Mouse (Mus musculus) T-helper 1 cell (primary cell): Measurements from ENCODE around the gene Rhobtb1.

ENCODE experiments used
- in situ Hi-C: fragments of 300-600 bp; cut with MboI, MseI; formaldehyde crosslinking; loops from one replicate; pipeline ENCODE4 v1.15.1; 2025; ENCODE audit warnings: high pct_unique_total_duplicates

Rhobtb1 gene

GRCm38 (mm10) chr10:69163216-69163615, 12.0 kb downstream of the Rhobtb1 start:
- in situ Hi-C loops: no loop called here

- in situ Hi-C loops: no loop called here
Observed at GRCm38 (mm10) chr10:69165125-69165524, 13.9 kb downstream of the Rhobtb1 start.

- in situ Hi-C loops: no loop called here
Observed at GRCm38 (mm10) chr10:69165847-69166246, 14.6 kb downstream of the Rhobtb1 start.

- in situ Hi-C loops: no loop called here
Observed at GRCm38 (mm10) chr10:69166514-69166913, 15.3 kb downstream of the Rhobtb1 start.

- in situ Hi-C loops: no loop called here
Observed at GRCm38 (mm10) chr10:69172412-69172811, 21.2 kb downstream of the Rhobtb1 start.

- in situ Hi-C loops: no loop called here
Observed at GRCm38 (mm10) chr10:69176116-69176515, 24.9 kb downstream of the Rhobtb1 start.

GRCm38 (mm10) chr10:69179341-69179740, 28.1 kb downstream of the Rhobtb1 start:
- in situ Hi-C loops: no loop called here

- in situ Hi-C loops: no loop called here
Observed at GRCm38 (mm10) chr10:69180997-69181396, 29.8 kb downstream of the Rhobtb1 start.

- in situ Hi-C loops: no loop called here
Observed at GRCm38 (mm10) chr10:69184903-69185302, 33.7 kb downstream of the Rhobtb1 start.

- in situ Hi-C loops: no loop called here
Observed at GRCm38 (mm10) chr10:69185431-69185830, 34.2 kb downstream of the Rhobtb1 start.

GRCm38 (mm10) chr10:69185894-69186893, 35.0 kb downstream of the Rhobtb1 start:
- in situ Hi-C loops: no loop called here

- in situ Hi-C loops: no loop called here
Observed at GRCm38 (mm10) chr10:69187773-69188443, 36.7 kb downstream of the Rhobtb1 start.

- in situ Hi-C loops: no loop called here
Observed at GRCm38 (mm10) chr10:69190434-69191160, 39.4 kb downstream of the Rhobtb1 start.

GRCm38 (mm10) chr10:69192266-69192665, 41.0 kb downstream of the Rhobtb1 start:
- in situ Hi-C loops: no loop called here

GRCm38 (mm10) chr10:69193721-69194120, 42.5 kb downstream of the Rhobtb1 start:
- in situ Hi-C loops: no loop called here

- in situ Hi-C loops: no loop called here
Observed at GRCm38 (mm10) chr10:69204677-69205400, 53.6 kb downstream of the Rhobtb1 start.

GRCm38 (mm10) chr10:69206081-69206480, 54.8 kb downstream of the Rhobtb1 start:
- in situ Hi-C loops: no loop called here

GRCm38 (mm10) chr10:69207481-69207880, 56.2 kb downstream of the Rhobtb1 start:
- in situ Hi-C loops: no loop called here

- in situ Hi-C loops: no loop called here
Observed at GRCm38 (mm10) chr10:69207981-69208630, 56.9 kb downstream of the Rhobtb1 start.

GRCm38 (mm10) chr10:69208705-69209104, 57.5 kb downstream of the Rhobtb1 start:
- in situ Hi-C loops: no loop called here

GRCm38 (mm10) chr10:69210006-69210405, 58.8 kb downstream of the Rhobtb1 start:
- in situ Hi-C loops: no loop called here
